Mouse (Mus musculus) hindbrain, embryonic 16.5 days (tissue): ENCODE measurements around the gene Dusp13. TPM values are rescaled to one million over a fixed set of nuclear protein-coding genes. Genes with fewer than 3 reads are reported as not detected.

Experiments used
- ATAC-seq: fragments of 200-750 bp; cut with Nextera tagmentation; 2 replicates; pipeline ENCODE4 v1.8.0; 2017; ENCODE audit warnings: moderate TSS enrichment, moderate library complexity
- H3K27ac ChIP-seq: fragments of 300-500 bp; sonication (generic); 2 replicates; pipeline ENCODE4 v1.5.1; 2014; ENCODE audit warnings: low read depth, mild to moderate bottlenecking, control low read depth, low read length, moderate library complexity
- H3K27me3 ChIP-seq: fragments of 300-500 bp; sonication (generic); replicated peaks from 2 replicates; pipeline ENCODE4 v1.6.1; 2014; ENCODE audit warnings: low read length; ENCODE audit not compliant: control insufficient read depth, insufficient read depth
- H3K36me3 ChIP-seq: fragments of 300-500 bp; sonication (generic); 2 replicates; pipeline ENCODE4 v1.6.1; 2014; ENCODE audit warnings: mild to moderate bottlenecking, low read length, moderate library complexity, mixed read lengths; ENCODE audit not compliant: control insufficient read depth, insufficient read depth
- H3K4me1 ChIP-seq: fragments of 300-500 bp; sonication (generic); 2 replicates; pipeline ENCODE4 v1.6.1; 2014; ENCODE audit warnings: low read depth, low read length; ENCODE audit not compliant: control insufficient read depth, insufficient read depth
- H3K4me2 ChIP-seq: fragments of 300-500 bp; sonication (generic); 2 replicates; pipeline ENCODE4 v1.6.1; 2014; ENCODE audit warnings: mild to moderate bottlenecking, low read length, control low read depth, moderate library complexity
- H3K4me3 ChIP-seq: fragments of 300-500 bp; sonication (generic); 2 replicates; pipeline ENCODE4 v1.5.1; 2014; ENCODE audit warnings: mild to moderate bottlenecking, low read length, control low read depth, moderate library complexity
- H3K9ac ChIP-seq: fragments of 300-500 bp; sonication (generic); 2 replicates; pipeline ENCODE4 v1.6.1; 2014; ENCODE audit warnings: low read depth, mild to moderate bottlenecking, control low read depth, low read length, moderate library complexity
- H3K9me3 ChIP-seq: fragments of 300-500 bp; sonication (generic); 2 replicates; pipeline ENCODE4 v1.6.1; 2014; ENCODE audit warnings: mild to moderate bottlenecking, low read length, moderate library complexity; ENCODE audit not compliant: control insufficient read depth
- WGBS: fragments of 180-500 bp; shearing (Covaris S2); extraction: QIAGEN DNeasy Blood & Tissue Kit; methylation state at CpG from one replicate; pipeline ENCODE4 v1.1.7; 2014; 5-methylcytosine and 5-hydroxymethylcytosine counted together
- polyA plus RNA-seq: library from polyadenylated mRNA; unstranded; fragments of >200 nt; fragmentation: Nextera tagmentation; extraction: Ambion mirVana; gene quantifications from 2 replicates; pipeline ENCODE4 v1.2.1, GENCODE M21; 2015

Dusp13 gene
- polyA plus RNA-seq, 1 experiment from 2014 or later: not detected

DNA sequence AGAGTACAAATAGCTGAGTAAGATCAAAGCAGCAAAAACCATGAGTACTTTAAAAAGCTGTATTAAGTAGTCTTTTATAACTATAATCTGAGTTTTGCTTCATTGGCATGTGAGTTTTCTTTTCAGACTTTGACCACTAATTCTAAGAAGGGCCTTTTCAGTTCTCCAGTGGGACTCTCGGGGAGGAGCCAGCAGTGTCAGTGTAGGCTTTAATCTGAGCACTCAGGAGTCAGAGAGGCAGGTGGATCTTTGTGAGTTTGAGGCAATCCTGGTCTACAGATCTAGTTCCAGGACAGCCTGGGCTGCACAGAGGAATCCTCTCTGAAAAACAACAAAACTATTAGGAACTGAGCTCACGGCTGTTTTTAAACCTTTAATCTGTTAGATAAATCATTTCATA lies 23.0 kb upstream of the Dusp13 start:
- ATAC-seq: no peak
- Histone ChIP-seq H3K4me1 (no peaks in the 10 kb centered on the region), H3K9ac (no peak overlapping the region), H3K27ac (no peak overlapping the region), H3K27me3 (no peaks in the 10 kb centered on the region), H3K9me3 (no peaks in the 10 kb centered on the region), H3K4me3 (no peak overlapping the region), H3K4me2 (no peak overlapping the region), H3K36me3 (peaks cover 8% of the 10 kb centered on the region)
- 78% methylated on average over 2 of the region's 2 CpGs for WGBS

DNA sequence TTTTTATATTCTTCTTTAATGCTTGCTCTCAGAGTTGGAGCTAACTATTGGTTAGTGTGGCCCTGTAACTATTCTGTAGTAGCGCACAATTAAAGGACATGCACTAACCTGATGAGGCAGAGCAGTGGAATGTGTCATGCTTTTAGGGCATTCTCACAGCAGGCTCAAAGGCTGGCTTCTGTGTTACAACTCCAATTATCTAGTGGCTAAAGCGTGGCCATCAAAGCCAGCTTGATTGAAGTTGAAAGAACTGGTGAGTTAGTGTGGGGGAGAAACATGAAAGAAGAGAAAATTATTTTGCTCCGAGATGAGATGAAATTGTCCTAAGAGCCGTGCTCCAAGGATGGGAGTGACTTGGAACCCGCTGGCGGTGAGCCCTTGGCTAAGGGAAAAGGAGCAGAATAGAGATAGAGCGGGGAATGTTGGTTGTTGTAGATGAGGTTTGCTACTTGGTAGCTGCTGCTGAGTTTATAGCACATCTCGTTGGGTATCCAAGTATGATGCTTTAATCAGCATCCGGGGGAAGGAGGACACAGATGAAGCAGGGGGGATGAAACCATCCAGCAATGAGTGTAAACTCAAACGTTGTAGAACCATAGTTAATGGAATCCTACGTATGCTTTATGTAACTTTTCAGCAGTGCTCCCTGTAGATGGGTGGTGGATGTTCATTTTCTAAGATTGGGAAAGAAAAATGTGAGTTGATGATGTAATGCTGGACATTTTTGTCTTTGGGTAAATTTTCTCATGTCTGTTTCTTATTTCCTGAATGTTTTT lies 21.7 kb upstream of the Dusp13 start:
- Histone ChIP-seq H3K36me3 (peaks cover 7% of the 10 kb centered on the region; the same call in 1 of the 2 replicates), H3K4me3 (no peak overlapping the region), H3K27ac (no peak overlapping the region), H3K4me2 (no peak overlapping the region), H3K27me3 (no peaks in the 10 kb centered on the region), H3K4me1 (no peaks in the 10 kb centered on the region; the same call in 1 of the 2 replicates), H3K9ac (no peak overlapping the region), H3K9me3 (no peaks in the 10 kb centered on the region)
- 84% methylated on average over 11 of the region's 11 CpGs for WGBS
- ATAC-seq: no peak

DNA sequence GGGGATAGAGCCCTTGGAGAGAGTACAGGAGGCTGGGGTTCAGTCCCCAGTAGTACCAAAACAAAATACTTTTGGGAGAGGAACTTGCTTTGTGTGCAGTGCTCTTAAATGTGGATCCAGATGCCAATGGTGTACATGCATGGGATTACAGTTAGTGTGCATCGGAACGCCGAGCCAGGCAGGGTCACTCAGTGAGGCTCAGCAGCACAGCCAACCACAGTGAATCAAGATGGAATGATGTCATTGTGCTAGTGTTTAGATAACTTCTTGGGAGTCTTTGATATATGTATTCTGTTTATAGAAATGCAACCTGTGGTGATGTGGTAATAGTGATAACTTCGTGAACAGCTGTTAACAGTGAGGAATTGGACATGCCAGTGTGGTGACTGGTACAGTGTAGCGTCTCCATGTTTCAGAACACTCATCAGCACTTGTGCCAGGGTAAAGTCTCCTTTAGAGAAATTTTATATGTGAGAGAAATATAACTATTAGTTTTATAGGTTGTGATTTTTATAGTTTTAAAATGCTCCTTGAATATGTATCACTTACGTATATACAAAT lies 15.5 kb upstream of the Dusp13 start:
- no peak overlapping the region for H3K9ac ChIP-seq
- no peak overlapping the region for H3K4me2 ChIP-seq
- H3K4me3 ChIP-seq: no peak overlapping the region
- H3K36me3 ChIP-seq: no peaks in the 10 kb centered on the region
- H3K27ac ChIP-seq: no peak overlapping the region
- no peak for ATAC-seq
- WGBS: 90% methylated on average over 6 of the region's 6 CpGs
- no peaks in the 10 kb centered on the region for H3K9me3 ChIP-seq
- H3K27me3 ChIP-seq: no peaks in the 10 kb centered on the region
- no peaks in the 10 kb centered on the region; the same call in 1 of the 2 replicates for H3K4me1 ChIP-seq

DNA sequence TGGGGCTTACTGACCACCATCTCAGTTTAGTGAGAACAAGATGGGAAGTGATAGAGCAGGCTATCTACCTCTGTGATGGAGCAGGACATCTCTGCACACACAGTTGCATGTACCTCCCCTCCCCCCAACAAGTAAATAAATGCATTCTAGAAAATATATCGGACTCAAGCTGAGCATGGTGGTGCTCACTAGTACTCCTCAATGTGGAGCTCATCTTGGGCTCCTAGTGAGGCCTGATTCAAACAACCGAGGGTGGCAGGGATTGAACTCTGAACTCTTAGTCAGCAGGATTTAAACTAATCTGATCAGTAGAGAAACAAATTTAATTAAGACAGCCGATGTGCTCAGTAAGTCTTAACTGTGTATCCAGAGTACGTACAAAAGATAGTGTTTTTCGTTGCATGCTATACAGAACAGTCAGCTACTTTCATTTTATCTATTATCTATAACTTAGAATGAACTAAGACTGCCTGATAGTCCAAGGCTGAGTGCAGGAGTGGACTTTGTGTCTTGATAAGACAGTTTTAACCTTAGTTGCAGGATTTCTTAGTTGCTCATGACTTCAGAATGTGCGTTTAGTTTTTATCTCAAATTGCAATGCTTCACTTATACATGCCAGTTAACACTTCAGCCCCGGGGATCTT lies 14.9 kb upstream of the Dusp13 start:
- Histone ChIP-seq H3K4me3 (no peak overlapping the region), H3K27ac (no peak overlapping the region), H3K4me1 (no peaks in the 10 kb centered on the region; the same call in 1 of the 2 replicates), H3K9ac (no peak overlapping the region), H3K9me3 (no peaks in the 10 kb centered on the region), H3K27me3 (no peaks in the 10 kb centered on the region), H3K4me2 (no peak overlapping the region), H3K36me3 (no peaks in the 10 kb centered on the region)
- peak; percentile 35; the same call in 1 of the 2 replicates for ATAC-seq
- WGBS: 85% methylated on average over 7 of the region's 7 CpGs

DNA sequence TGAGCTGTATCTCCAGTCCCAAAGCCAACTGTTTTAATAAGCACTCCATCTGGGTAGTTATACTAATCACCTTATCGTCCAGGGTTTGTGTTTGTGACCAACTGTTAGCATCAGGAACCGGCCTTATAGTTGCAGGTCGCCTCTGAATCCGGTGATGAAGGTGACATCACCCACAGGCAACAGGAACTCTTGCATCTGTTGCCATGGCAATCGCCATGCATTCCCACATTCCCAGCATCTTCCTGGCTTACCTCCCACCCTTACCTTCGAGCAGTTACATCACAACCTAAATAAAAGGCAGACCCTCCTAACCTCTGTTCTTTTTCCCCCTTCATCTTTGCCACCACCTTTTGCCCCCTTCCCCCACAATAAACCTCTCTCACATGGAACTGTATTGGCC lies 13.7 kb upstream of the Dusp13 start:
- H3K4me1 ChIP-seq: no peaks in the 10 kb centered on the region; the same call in 1 of the 2 replicates
- H3K27ac ChIP-seq: no peak overlapping the region
- no peak overlapping the region for H3K9ac ChIP-seq
- H3K9me3 ChIP-seq: no peaks in the 10 kb centered on the region
- H3K4me2 ChIP-seq: no peak overlapping the region
- 86% methylated on average over 6 of the region's 6 CpGs for WGBS
- no peak for ATAC-seq
- no peaks in the 10 kb centered on the region for H3K27me3 ChIP-seq
- no peaks in the 10 kb centered on the region for H3K36me3 ChIP-seq
- no peak overlapping the region for H3K4me3 ChIP-seq

DNA sequence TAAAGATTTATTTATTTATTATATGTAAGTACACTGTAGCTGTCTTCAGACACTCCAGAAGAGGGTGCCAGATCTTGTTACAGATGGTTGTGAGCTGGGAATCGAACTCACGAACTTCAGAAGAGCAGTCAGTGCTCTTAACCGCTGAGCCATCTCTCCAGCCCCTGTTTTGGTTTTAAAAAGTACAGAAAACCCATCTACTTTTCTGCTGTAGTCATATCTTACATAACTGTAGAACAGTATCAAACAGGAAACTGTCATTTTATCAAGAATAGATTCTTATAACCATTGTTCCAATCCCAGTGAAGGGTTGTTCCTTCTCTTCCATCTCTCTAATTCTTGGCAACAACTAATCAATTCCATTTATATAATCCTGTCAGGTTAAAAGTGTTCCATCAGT lies 12.8 kb upstream of the Dusp13 start:
- Histone ChIP-seq H3K9me3 (no peaks in the 10 kb centered on the region), H3K9ac (no peak overlapping the region), H3K27me3 (no peaks in the 10 kb centered on the region), H3K4me3 (no peak overlapping the region), H3K4me1 (no peaks in the 10 kb centered on the region; the same call in 1 of the 2 replicates), H3K4me2 (no peak overlapping the region), H3K36me3 (no peaks in the 10 kb centered on the region), H3K27ac (no peak overlapping the region)
- no peak for ATAC-seq
- 92% methylated on average over 3 of the region's 3 CpGs for WGBS

DNA sequence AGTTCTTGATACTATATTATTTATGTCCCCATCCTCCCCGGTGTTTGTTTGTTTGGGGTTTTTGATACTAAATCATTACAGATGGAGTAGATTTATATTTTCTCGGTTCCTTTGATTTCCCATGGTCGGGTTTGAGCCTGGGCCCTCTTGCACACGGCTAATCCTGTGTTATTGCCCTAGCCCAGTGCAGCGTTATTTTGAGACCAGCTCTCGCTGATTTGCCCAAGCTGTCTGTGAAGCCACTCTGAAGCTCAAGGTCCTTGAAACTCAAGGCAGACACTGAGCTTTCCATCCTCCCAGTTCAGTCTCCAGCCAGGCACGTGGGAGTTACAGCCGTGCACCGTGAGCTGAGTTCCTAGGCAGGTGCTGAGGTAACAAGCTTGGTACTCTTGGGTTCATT lies 10.6 kb upstream of the Dusp13 start:
- Histone ChIP-seq H3K4me3 (no peak overlapping the region), H3K36me3 (no peaks in the 10 kb centered on the region)
- 89% methylated on average over 9 of the region's 9 CpGs for WGBS

DNA sequence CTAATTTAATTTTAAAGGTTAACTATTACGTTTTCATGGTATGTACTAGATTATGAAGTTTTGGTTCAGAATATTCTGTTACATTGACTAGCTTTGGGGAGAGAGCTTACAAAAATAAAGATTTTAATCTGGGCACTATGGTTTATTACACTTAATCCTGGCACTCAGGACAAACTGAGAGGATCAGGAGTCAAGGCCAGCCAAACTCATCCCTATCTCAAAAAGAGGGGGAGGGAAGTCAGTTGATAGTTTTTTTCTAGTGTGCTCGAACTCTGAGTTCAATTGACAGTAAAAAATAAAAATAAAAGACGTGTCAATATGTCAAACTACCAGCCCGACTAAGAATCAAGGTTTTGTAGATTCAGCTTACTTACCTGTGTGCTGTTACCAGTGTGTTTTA lies 2.4 kb upstream of the Dusp13 start:
- Histone ChIP-seq H3K9me3 (no peaks in the 10 kb centered on the region), H3K27me3 (no peaks in the 10 kb centered on the region), H3K27ac (no peak overlapping the region), H3K4me3 (no peak overlapping the region), H3K4me1 (peaks cover 16% of the 10 kb centered on the region), H3K36me3 (no peaks in the 10 kb centered on the region), H3K4me2 (no peak overlapping the region), H3K9ac (no peak overlapping the region)
- ATAC-seq: no peak
- 86% methylated on average over 4 of the region's 4 CpGs for WGBS

More for the DNA sequence above, 10.6 kb upstream of the Dusp13 start:
- no peak for ATAC-seq
- no peak overlapping the region for H3K9ac ChIP-seq
- no peak overlapping the region for H3K27ac ChIP-seq
- no peaks in the 10 kb centered on the region for H3K27me3 ChIP-seq
- no peak overlapping the region for H3K4me2 ChIP-seq
- H3K9me3 ChIP-seq: no peaks in the 10 kb centered on the region
- H3K4me1 ChIP-seq: no peaks in the 10 kb centered on the region

DNA sequence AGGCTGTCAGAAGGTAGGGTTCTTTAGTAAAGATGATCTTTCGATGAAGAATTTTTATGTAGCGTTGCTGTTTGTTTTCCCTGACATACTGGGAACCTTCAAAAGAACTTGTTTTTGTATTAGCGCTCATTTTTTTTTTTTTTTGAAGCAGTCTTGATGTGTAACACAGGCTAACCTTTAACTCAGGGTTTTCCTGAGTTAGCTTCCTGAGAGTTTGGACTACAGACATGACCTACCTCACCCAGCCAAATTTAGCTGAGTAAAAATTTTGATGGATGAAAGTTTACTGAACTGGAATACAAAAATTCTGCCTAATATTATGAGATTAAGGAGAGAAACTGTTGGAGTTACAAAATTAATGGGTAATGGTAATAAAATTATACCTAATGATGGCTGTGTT lies 1.4 kb upstream of the Dusp13 start:
- no peak overlapping the region for H3K9ac ChIP-seq
- no peak overlapping the region for H3K4me3 ChIP-seq
- WGBS: 93% methylated on average over 3 of the region's 3 CpGs
- ATAC-seq: no peak
- H3K36me3 ChIP-seq: no peaks in the 10 kb centered on the region
- H3K27ac ChIP-seq: no peak overlapping the region
- no peaks in the 10 kb centered on the region for H3K9me3 ChIP-seq
- H3K4me2 ChIP-seq: peak overlapping the region; percentile 73
- no peaks in the 10 kb centered on the region for H3K27me3 ChIP-seq
- H3K4me1 ChIP-seq: peaks cover 16% of the 10 kb centered on the region
